Mouse (Mus musculus): Measurements from ENCODE around the gene Cald1. TPM values are rescaled to one million over a fixed set of nuclear protein-coding genes. Genes with fewer than 3 reads are reported as not detected.

Gene Cald1
- 59.2 and 102 TPM in 2 replicates for polyA plus RNA-seq (2015; fragmentation: Nextera tagmentation; extraction: Ambion mirVana)

DNA sequence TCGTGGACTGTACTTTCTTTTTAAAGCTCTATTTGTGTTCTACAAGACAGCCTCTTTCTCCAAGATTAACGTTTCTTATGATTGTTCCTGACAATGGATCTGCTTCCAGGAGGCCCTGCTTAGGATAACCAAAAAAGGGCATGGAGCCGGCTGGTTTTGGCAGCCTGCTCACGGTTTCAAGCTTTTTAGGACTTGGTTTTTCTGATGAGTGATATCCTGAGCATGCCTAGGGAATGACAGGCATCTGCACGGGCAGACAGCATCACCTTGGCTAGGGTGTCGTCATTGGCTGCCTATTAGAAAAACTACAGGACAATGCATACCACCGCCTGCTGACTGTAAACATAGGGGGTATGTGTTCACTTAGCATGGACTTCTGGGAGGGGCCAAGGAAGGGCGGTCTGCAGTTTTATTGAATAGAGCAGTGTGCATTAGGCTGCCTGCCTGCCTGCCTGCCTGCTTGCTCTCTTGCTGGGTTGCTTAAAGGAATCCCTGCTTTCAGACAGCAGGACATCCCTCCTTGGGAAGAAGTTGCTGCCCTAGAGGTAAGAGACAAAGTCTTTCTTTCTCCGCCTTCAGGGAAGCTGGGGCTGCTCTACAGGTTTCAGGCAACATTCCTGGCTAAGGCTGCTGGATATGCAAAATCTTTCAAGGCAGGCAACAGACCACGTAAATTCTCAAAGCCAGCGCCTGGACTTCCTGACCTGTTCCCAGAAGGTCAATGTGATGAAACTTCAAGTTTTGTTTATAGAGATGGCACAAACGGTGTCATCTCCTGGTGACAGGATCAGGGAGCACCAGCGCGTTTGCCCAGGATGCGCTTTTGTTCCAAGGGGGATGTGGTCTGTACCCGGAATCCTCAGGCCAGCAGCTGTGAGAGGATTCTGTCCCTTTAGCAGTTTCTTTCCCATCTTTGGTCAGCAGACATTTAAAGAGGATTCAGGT, at the start of gene Cald1:
Gene Cald1, plus strand, starts transcription at position 380 of the 945 bp plus-strand sequence.
- H3K4me1 ChIP-seq = peaks cover 9% of the 10 kb centered on the region
- no peak; the same call in 1 of the 2 replicates for ATAC-seq (ENCODE audit: low FRiP score)
- H3K27ac ChIP-seq (replicated peaks) = peak within 1 kb of the TSS; percentile 33
- H3K4me3 ChIP-seq (replicated peaks) = peak within 1 kb of the TSS; percentile 31
- no peaks in the 10 kb centered on the region for H3K27me3 ChIP-seq (replicated peaks)
- no peaks in the 10 kb centered on the region for H3K36me3 ChIP-seq
- no peaks in the 10 kb centered on the region for H3K9me3 ChIP-seq (replicated peaks)
- 11% methylated on average over 16 of the region's 16 CpGs for WGBS
- peak within 1 kb of the TSS; percentile 26; the same call in 1 of the 2 replicates for H3K9ac ChIP-seq (replicated peaks)
- peak within 1 kb of the TSS; percentile 51 for H3K4me2 ChIP-seq

DNA sequence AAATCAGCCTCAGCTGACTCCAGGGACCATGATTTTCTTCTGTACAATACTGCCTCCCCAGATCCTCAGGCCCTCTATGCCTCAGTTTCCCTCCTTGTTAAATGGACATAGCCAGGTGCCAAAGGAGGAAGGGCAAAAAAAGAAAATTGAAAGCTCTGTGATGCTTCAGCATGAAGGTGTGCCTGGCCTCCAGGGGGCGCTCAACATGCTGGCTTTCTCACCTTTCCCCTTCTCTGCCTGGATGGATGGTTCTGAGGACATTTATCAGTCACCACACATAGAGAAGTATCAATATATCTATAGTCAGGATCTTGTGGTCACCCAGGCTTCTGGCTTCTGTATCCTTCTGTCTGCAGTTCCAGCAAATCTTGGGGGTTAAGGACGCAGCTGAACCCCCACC, 49.3 kb upstream of the Cald1 start:
- Histone ChIP-seq H3K27me3 (replicated peaks) (no peaks in the 10 kb centered on the region), H3K27ac (replicated peaks) (no peak overlapping the region), H3K36me3 (no peaks in the 10 kb centered on the region), H3K9me3 (replicated peaks) (0 out of 2 replicates have a peak, but pooled peaks cover 4% of the 10 kb centered on the region), H3K9ac (replicated peaks) (no peak overlapping the region), H3K4me1 (peaks cover 11% of the 10 kb centered on the region), H3K4me2 (no peak overlapping the region), H3K4me3 (replicated peaks) (no peak overlapping the region)
- WGBS = 41% methylated on average over 2 of the region's 2 CpGs
- no peak for ATAC-seq (ENCODE audit: low FRiP score)

DNA sequence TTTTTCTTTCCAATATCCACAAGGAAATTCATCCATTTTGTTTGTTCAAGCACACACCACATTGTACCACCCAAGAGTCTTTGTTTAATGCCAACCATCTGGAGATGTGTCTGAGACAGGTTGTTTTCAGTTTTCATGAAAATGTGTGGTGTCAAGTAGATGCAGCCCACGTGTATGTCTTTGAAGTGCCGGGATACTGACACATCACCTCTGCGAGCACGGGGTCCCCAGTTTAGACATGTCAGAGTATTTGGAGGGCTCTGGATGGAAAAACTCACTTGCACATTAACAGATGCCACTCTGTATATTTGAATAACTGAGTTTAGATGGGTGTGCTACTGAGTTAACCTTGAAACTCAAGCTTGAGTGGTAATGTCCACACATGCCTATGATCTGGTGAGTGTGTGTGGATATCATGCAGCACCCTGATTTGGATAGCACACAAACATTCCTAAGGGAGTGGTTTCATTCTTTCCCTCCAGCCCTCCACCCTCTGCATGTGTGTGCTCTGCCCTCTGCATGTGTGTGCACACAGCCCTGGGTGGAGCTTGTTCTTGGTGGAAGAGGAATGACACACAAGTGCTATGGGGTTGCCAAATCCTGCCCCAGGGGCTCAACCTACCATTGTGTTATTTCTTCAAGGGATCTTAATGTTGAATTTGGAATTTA, 45.7 kb upstream of the Cald1 start:
- 0 out of 2 replicates have a peak, but pooled peaks cover 4% of the 10 kb centered on the region for H3K9me3 ChIP-seq (replicated peaks)
- no peak overlapping the region for H3K4me3 ChIP-seq (replicated peaks)
- H3K27ac ChIP-seq (replicated peaks) = no peak overlapping the region
- H3K27me3 ChIP-seq (replicated peaks) = no peaks in the 10 kb centered on the region
- 94% methylated on average over 4 of the region's 4 CpGs for WGBS
- H3K4me1 ChIP-seq = peaks cover 8% of the 10 kb centered on the region; the same call in 1 of the 2 replicates
- H3K9ac ChIP-seq (replicated peaks) = no peak overlapping the region
- ATAC-seq (ENCODE audit: low FRiP score) = no peak
- H3K36me3 ChIP-seq = no peaks in the 10 kb centered on the region
- H3K4me2 ChIP-seq = no peak overlapping the region

DNA sequence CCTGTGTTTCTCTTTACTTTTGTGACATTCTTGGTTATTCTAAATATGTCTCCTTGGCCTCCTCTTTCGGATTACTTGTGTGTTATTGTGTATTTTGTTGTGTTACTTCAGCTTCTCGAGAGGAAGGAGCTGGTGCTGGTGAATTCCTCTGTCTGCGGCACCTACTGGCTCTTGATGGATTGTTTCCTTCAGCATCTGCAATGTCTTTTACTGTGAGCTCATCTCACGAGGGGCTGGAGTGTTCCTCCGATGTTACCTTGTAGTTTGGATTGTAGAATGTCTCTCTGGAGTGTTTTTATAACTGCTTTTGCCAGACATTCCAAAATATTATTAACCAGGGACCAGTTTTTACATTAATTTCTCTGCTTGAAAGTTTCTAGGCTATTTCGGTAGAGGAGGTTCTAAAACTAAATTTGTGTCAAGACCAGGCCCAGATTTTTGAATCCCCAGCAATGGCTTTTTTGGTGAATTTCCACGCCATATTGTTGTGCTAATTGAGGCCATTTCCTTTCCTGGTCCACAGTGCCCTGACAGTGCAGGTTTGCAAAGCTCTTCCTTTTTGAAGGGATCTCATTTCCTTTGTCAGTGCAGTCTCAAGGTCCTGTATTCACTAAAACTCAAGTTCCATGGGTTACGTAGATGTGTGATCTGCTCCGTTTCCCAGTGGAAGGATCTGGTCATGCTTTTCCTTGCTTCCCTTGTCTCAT, 43.9 kb upstream of the Cald1 start:
- Histone ChIP-seq H3K9me3 (replicated peaks) (0 out of 2 replicates have a peak, but pooled peaks cover 4% of the 10 kb centered on the region), H3K9ac (replicated peaks) (no peak overlapping the region), H3K4me3 (replicated peaks) (no peak overlapping the region), H3K27me3 (replicated peaks) (no peaks in the 10 kb centered on the region), H3K4me2 (no peak overlapping the region), H3K4me1 (0 out of 2 replicates have a peak, but pooled peaks cover 4% of the 10 kb centered on the region), H3K27ac (replicated peaks) (no peak overlapping the region), H3K36me3 (no peaks in the 10 kb centered on the region)
- no peak for ATAC-seq (ENCODE audit: low FRiP score)
- WGBS = 60% methylated on average over 9 of the region's 9 CpGs

DNA sequence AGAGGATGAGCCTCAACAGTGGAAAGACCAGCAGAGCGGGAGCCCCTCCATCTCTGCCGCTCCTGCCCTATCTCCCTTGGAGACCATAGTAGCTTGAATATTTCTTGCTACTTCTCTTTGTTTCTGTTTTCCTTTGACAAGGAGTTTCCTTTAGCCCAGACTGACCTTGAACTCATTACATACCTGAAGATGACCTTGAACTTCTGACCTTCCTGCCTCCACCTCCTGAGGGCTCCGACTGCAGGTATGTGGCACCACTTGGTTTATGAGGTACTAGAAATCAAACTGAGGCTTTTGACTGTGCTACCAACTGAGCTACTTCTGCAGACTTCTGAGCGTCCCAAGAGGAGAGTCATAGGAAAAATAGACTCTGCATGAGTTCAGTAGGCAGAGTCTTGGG, 38.8 kb upstream of the Cald1 start:
- Histone ChIP-seq H3K9me3 (replicated peaks) (no peaks in the 10 kb centered on the region), H3K27me3 (replicated peaks) (no peaks in the 10 kb centered on the region), H3K27ac (replicated peaks) (no peak overlapping the region), H3K4me2 (no peak overlapping the region), H3K4me3 (replicated peaks) (no peak overlapping the region), H3K9ac (replicated peaks) (no peak overlapping the region), H3K36me3 (no peaks in the 10 kb centered on the region), H3K4me1 (0 out of 2 replicates have a peak, but pooled peaks cover 4% of the 10 kb centered on the region)
- no peak for ATAC-seq (ENCODE audit: low FRiP score)
- 88% methylated on average over 4 of the region's 4 CpGs for WGBS

DNA sequence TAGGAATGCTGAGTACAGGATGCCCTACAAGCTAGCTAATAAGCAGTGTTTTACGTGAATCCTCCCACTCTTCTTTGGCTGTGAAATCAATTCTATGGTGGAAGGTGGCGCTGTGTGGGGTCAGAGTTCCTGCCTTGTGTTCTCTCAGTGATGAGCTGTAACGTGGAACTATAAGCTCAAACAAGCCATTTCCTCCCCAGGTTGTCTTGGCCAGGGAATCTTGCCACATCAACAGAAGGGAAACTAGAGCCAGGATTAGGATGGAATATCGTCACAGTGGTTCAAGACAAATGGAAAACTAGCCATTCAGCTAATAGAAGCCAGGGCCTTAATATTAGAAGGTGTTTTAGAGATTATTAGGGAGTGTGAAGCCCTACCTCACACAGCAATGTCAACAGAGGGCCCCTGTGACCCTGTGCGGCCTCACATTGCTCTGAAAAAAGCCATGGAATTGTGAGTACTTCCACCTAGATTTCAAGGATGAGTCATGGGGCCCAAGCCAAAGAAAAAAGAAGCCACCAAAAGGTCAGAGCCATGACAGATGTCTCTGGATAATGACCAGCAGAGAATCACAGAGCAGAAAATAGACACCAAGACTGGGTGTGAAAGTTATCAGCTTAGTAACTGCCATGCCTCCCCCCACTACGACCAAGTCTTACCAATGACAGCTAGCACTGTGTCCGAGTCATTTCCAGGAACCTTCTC, 33.0 kb upstream of the Cald1 start:
- 82% methylated on average over 7 of the region's 7 CpGs for WGBS
- Histone ChIP-seq H3K27me3 (replicated peaks) (no peaks in the 10 kb centered on the region), H3K27ac (replicated peaks) (no peak overlapping the region), H3K4me3 (replicated peaks) (no peak overlapping the region), H3K9me3 (replicated peaks) (no peaks in the 10 kb centered on the region), H3K4me1 (no peaks in the 10 kb centered on the region), H3K4me2 (no peak overlapping the region), H3K36me3 (no peaks in the 10 kb centered on the region), H3K9ac (replicated peaks) (no peak overlapping the region)
- no peak for ATAC-seq (ENCODE audit: low FRiP score)

DNA sequence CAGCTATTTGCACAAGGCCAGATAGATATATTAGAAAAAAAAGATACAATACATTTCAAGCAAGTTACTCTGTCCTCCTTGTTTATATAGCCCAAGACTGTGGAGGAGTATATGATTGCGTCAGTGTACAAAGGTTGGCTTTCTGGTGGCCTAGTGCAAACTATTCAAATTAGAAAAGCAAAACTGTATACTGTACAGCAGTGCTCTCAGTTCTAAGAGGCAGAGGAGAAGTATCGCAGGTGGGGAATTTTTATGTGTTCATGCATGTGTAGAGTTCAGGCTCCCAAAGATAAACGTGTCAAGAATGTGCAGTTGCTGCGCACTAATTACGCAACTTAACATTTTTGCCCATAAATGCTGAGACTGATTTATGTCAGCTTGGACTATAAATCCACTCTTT, 31.0 kb upstream of the Cald1 start:
- H3K27ac ChIP-seq (replicated peaks) = no peak overlapping the region
- H3K9me3 ChIP-seq (replicated peaks) = no peaks in the 10 kb centered on the region
- no peak overlapping the region for H3K9ac ChIP-seq (replicated peaks)
- WGBS = 84% methylated on average over 5 of the region's 5 CpGs
- H3K4me2 ChIP-seq = no peak overlapping the region
- no peak for ATAC-seq (ENCODE audit: low FRiP score)
- H3K27me3 ChIP-seq (replicated peaks) = no peaks in the 10 kb centered on the region
- no peak overlapping the region for H3K4me3 ChIP-seq (replicated peaks)
- no peaks in the 10 kb centered on the region for H3K36me3 ChIP-seq
- H3K4me1 ChIP-seq = no peaks in the 10 kb centered on the region

DNA sequence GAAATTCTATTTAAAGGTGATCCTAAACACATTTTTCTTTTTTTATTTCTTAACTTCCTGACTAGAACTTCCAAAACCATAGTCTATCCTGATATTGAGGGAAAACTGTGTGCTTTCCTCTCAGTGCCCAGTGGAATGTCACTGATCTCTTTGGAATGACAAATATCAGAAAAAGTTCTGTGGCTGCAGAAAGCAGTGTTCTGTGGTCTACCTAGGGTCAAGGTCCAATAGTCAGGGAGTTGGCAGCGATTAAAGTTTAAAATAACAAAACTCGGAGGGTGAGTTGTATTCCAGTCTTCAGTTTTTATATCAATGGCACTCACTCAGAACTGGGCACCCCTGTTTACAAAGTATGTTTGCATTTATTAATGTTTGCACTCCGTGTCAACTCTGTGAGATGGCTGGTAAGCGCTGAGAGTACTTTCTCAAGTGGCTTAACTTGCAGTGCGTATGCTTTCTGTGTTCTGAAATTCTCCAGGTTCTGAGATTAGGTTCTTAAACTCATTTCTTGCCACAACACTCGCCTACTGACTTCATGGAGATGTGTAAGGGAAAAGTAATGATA, 18.7 kb upstream of the Cald1 start:
- H3K27ac ChIP-seq (replicated peaks) = no peak overlapping the region
- no peaks in the 10 kb centered on the region for H3K27me3 ChIP-seq (replicated peaks)
- no peak for ATAC-seq (ENCODE audit: low FRiP score)
- no peaks in the 10 kb centered on the region for H3K36me3 ChIP-seq
- H3K4me3 ChIP-seq (replicated peaks) = no peak overlapping the region
- 94% methylated on average over 6 of the region's 6 CpGs for WGBS
- H3K9ac ChIP-seq (replicated peaks) = no peak overlapping the region
- H3K4me1 ChIP-seq = no peaks in the 10 kb centered on the region
- H3K9me3 ChIP-seq (replicated peaks) = no peaks in the 10 kb centered on the region
- H3K4me2 ChIP-seq = no peak overlapping the region

DNA sequence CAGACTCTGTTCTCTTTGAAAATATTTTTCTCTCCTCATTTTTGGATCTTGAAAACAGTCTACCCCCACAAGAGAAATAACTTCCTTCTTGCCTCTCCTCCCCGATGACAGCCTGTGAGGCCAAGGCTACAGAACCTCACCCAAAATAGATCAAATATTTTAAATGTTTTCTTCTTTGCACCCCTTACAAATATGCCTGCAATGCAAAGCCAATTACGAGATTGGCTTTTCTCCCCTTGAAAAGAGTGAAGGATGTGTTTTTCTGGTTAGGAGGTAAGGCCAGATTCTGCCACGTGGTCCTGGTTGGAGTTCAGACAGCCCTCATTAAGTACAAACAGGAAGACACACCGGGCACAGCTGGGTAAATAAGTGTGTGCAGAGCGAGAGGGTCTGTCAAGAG, 14.9 kb upstream of the Cald1 start:
- ATAC-seq (ENCODE audit: low FRiP score) = no peak
- Histone ChIP-seq H3K9me3 (replicated peaks) (no peaks in the 10 kb centered on the region), H3K4me3 (replicated peaks) (no peak overlapping the region), H3K9ac (replicated peaks) (no peak overlapping the region), H3K27me3 (replicated peaks) (no peaks in the 10 kb centered on the region), H3K4me1 (no peaks in the 10 kb centered on the region), H3K4me2 (no peak overlapping the region), H3K27ac (replicated peaks) (no peak overlapping the region), H3K36me3 (no peaks in the 10 kb centered on the region)
- 73% methylated on average over 5 of the region's 5 CpGs for WGBS

DNA sequence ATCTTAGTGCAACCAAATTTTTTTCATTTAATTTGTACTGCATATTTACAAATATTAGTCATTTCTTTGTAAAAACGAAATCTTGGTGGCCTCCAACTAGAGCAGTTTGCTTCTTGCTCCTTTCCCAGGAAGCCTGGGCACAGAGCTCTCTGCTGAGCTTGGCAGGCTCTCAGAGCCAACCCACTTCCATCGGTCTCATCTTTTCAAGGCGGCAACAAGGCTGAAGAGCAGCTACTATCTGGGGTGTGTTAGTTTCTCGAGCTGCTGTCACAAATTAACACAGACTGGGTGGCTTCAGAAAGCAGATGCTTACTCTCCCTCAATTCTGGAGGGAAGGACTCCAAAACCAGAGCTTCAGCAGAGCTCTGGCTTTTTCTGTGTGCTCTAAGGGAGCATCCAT, 10.2 kb upstream of the Cald1 start:
- ATAC-seq (ENCODE audit: low FRiP score) = no peak
- Histone ChIP-seq H3K27ac (replicated peaks) (no peak overlapping the region), H3K4me2 (no peak overlapping the region), H3K4me3 (replicated peaks) (no peak overlapping the region), H3K9me3 (replicated peaks) (no peaks in the 10 kb centered on the region), H3K9ac (replicated peaks) (no peak overlapping the region), H3K36me3 (no peaks in the 10 kb centered on the region), H3K4me1 (no peaks in the 10 kb centered on the region), H3K27me3 (replicated peaks) (no peaks in the 10 kb centered on the region)
- 76% methylated on average over 4 of the region's 4 CpGs for WGBS

DNA sequence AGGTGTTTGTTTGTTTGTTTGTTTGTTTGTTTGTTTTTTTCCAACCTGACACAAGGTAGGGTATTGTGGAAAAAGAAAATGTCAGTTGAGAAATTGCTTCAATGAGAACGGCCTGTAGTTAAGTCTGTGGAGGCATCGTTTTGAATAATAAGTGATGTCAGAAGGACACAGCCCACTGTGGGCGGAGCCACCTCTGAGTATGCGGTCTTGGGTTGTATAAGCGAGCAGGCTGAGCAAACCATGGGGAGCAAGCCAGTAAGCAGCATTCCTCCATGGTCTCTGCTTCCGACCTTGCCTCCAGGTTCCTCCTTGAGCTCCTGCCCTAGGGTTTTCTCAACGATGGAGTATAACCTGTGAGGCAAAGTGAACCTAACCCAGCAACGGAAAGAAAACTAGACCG, 7.6 kb upstream of the Cald1 start:
- ATAC-seq (ENCODE audit: low FRiP score) = no peak
- WGBS = 93% methylated on average over 9 of the region's 9 CpGs
- no peak overlapping the region for H3K9ac ChIP-seq (replicated peaks)

More for the DNA sequence above, 7.6 kb upstream of the Cald1 start:
- H3K4me2 ChIP-seq = no peak overlapping the region
- H3K4me3 ChIP-seq (replicated peaks) = no peak overlapping the region
- no peak overlapping the region for H3K27ac ChIP-seq (replicated peaks)
- no peaks in the 10 kb centered on the region for H3K27me3 ChIP-seq (replicated peaks)
- no peaks in the 10 kb centered on the region for H3K4me1 ChIP-seq
- no peaks in the 10 kb centered on the region for H3K9me3 ChIP-seq (replicated peaks)
- H3K36me3 ChIP-seq = no peaks in the 10 kb centered on the region
